Mouse (Mus musculus): ENCODE data around the gene Gtf3a. TPM values are rescaled to one million over a fixed set of nuclear protein-coding genes. Genes with fewer than 3 reads are reported as not detected.
A peak's percentile ranks its signal among the peaks of the same experiment; 100 is the strongest.

The Gtf3a gene
- 10 to 100 TPM; 25.3 to 26.0 TPM for total RNA-seq (2021)
- long read RNA-seq, experiment 1, transcript Gtf3a-204 (9 exons, 1,298 nt) = major isoform, 11 of 21 reads
- long read RNA-seq, experiment 1, partial matches to known transcripts = 4 of 21 reads
- long read RNA-seq, experiment 1, other reads (novel, unspliced or antisense) = 5 of 21 reads
- long read RNA-seq, experiment 2, transcript Gtf3a-204 (9 exons, 1,298 nt) = major isoform, 12 of 21 reads
- long read RNA-seq, experiment 2, partial matches to known transcripts = 3 of 21 reads
- long read RNA-seq, experiment 2, other reads (novel, unspliced or antisense) = 3 of 21 reads

- Histone ChIP-seq H3K27ac (peak within 1 kb of the TSS; percentile 88), H3K4me3 (peak within 1 kb of the TSS; percentile 75)
- no peak for TF ChIP-seq CTCF (IDR thresholded peaks at IDR 0.05)
- intact Hi-C loops (cut with DNase I) = loop anchor here (1.0 kb wide), 1 partner anchor 11 kb away; no protein-coding TSS in a partner anchor
- DNase-seq (ENCODE audit: extremely low spot score in 1 of 2, low spot score in 2 of 2) = peak; percentile 68 to 75
Measured at GRCm38 (mm10) chr5:146948508-146949088, at the start of gene Gtf3a. TSS of gene Gtf3a (plus strand) at chr5:146948657.

GRCm38 (mm10) chr5:146900331-146900730, 48.1 kb upstream of the Gtf3a start:
- intact Hi-C loops (cut with DNase I) = no loop called here
- Histone ChIP-seq H3K27ac (no peak overlapping the region), H3K4me3 (no peak overlapping the region)
- TF ChIP-seq CTCF (IDR thresholded peaks at IDR 0.05) = no peak
- DNase-seq (ENCODE audit: extremely low spot score in 1 of 2, low spot score in 2 of 2) = no peak

GRCm38 (mm10) chr5:146901501-146901900, 47.0 kb upstream of the Gtf3a start:
- intact Hi-C loops (cut with DNase I) = no loop called here
- DNase-seq (ENCODE audit: extremely low spot score in 1 of 2, low spot score in 2 of 2) = no peak
- no peak for TF ChIP-seq CTCF (IDR thresholded peaks at IDR 0.05)

GRCm38 (mm10) chr5:146904404-146904803, 44.1 kb upstream of the Gtf3a start:
- Histone ChIP-seq H3K27ac (no peak overlapping the region), H3K4me3 (no peak overlapping the region)
- peak; percentile 78 for TF ChIP-seq CTCF (IDR thresholded peaks at IDR 0.05)
- intact Hi-C loops (cut with DNase I) = loop anchor here (1.0 kb wide), 3 partner anchors 59 to 229 kb away; partner anchors contain the start of gene Rasl11a
- peak; percentile 75 to 77 for DNase-seq (ENCODE audit: extremely low spot score in 1 of 2, low spot score in 2 of 2)

More at GRCm38 (mm10) chr5:146901501-146901900, 47.0 kb upstream of the Gtf3a start:
- H3K27ac ChIP-seq = no peak overlapping the region
- no peak overlapping the region for H3K4me3 ChIP-seq

- Histone ChIP-seq H3K27ac (no peak overlapping the region), H3K4me3 (no peak overlapping the region)
- peak; percentile 77 for TF ChIP-seq CTCF (IDR thresholded peaks at IDR 0.05)
- peak; percentile 61 to 79 for DNase-seq (ENCODE audit: extremely low spot score in 1 of 2, low spot score in 2 of 2)
- intact Hi-C loops (cut with DNase I) = loop anchor here (2.0 kb wide), 1 partner anchor 413 kb away; no protein-coding TSS in a partner anchor
Measured at GRCm38 (mm10) chr5:146905486-146906172, 42.8 kb upstream of the Gtf3a start.

GRCm38 (mm10) chr5:146907533-146907932, 40.9 kb upstream of the Gtf3a start:
- Histone ChIP-seq H3K4me3 (no peak overlapping the region), H3K27ac (no peak overlapping the region)
- DNase-seq (ENCODE audit: extremely low spot score in 1 of 2, low spot score in 2 of 2) = no peak
- intact Hi-C loops (cut with DNase I) = loop anchor here (2.0 kb wide), 1 partner anchor 411 kb away; no protein-coding TSS in a partner anchor
- no peak for TF ChIP-seq CTCF (IDR thresholded peaks at IDR 0.05)

- intact Hi-C loops (cut with DNase I) = no loop called here
- Histone ChIP-seq H3K4me3 (no peak overlapping the region), H3K27ac (no peak overlapping the region)
- TF ChIP-seq CTCF (IDR thresholded peaks at IDR 0.05) = peak; percentile 26
- DNase-seq (ENCODE audit: extremely low spot score in 1 of 2, low spot score in 2 of 2) = no peak
Measured at GRCm38 (mm10) chr5:146908629-146909028, 39.8 kb upstream of the Gtf3a start.

DNA sequence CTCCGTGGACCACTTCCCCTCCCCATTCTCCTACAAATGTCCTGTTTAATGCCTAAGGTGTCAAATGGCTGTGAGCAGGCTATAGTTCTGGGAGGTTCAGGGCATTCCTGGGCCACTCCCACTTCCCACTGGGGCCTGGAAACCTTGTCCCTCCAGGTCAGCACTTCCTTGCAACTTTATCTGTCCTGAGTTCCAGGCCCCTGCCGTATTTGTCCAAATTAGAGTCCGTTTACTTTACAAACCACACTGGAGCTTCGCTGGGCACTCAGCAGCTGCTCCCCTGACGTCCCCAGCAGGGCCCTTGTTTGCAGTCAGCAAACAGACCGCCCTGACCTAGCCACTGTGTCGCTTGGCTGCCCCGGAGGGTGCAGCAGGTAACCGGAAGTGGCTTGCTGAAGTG, 36.3 kb upstream of the Gtf3a start:
- no peak for TF ChIP-seq CTCF (IDR thresholded peaks at IDR 0.05)
- Histone ChIP-seq H3K4me3 (no peak overlapping the region), H3K27ac (no peak overlapping the region)
- intact Hi-C loops (cut with DNase I) = loop anchor here (10.0 kb wide), 1 partner anchor 933 kb away; no protein-coding TSS in a partner anchor
- no peak for DNase-seq (ENCODE audit: extremely low spot score in 1 of 2, low spot score in 2 of 2)

GRCm38 (mm10) chr5:146913355-146913754, 35.1 kb upstream of the Gtf3a start:
- DNase-seq (ENCODE audit: extremely low spot score in 1 of 2, low spot score in 2 of 2) = no peak
- intact Hi-C loops (cut with DNase I) = loop anchor here (10.0 kb wide), 1 partner anchor 931 kb away; no protein-coding TSS in a partner anchor
- Histone ChIP-seq H3K4me3 (no peak overlapping the region), H3K27ac (no peak overlapping the region)
- no peak for TF ChIP-seq CTCF (IDR thresholded peaks at IDR 0.05)

DNA sequence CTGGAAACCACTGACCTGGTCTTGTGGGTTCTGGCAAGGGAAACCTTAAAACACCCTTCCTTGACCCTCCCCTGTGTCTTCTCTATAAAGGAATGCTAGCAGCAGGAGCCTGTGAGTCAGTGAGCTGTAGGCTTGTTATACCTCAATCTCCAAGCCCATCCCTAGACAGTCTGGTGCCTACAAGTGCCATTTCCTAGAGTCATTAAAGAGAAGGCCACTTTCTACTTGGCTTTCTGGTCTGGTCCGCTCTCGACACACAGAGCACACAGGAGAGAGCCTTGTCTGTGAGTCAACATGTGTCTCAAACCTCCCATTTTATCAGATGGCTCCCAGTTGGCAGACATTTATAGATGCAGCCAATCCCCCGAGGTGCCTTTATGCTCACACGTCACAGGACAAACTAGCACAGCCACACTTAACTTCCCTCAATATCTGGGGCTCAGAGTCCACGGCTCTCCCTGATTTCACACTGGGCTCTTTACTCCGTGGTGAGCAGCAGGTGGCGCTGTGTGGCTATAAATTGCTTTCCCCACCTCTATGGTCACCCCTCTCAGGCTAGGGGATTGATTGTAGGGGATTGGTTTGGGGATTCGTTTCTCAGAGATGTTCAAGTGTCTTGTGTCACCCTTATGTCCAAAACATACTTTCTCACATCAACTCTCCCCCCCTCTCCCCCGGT, 34.2 kb upstream of the Gtf3a start:
- intact Hi-C loops (cut with DNase I) = loop anchor here (2.0 to 10.0 kb wide), 3 partner anchors 313 to 931 kb away; no protein-coding TSS in a partner anchor
- peak; percentile 52 to 63 for DNase-seq (ENCODE audit: extremely low spot score in 1 of 2, low spot score in 2 of 2)
- Histone ChIP-seq H3K4me3 (no peak overlapping the region), H3K27ac (no peak overlapping the region)
- peak; percentile 76 for TF ChIP-seq CTCF (IDR thresholded peaks at IDR 0.05)

DNA sequence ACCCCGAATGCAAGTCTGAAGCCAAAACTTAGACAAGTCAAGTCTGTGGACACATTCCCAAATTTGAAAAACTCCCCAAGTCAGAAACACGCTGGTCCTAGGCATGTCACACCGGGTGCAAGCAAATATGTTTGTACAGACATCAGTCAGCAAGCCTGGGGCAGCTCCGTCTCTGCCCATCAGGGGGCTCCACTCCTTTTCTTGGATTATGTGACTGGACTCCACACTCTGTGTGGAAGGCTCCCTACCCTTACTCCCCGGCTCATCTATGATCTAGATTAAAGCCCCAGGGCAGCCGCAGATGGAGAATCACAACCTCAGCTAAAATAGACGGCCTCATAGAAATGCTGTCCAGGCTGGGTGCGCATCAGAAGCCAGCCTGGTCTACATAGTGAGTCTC, 32.2 kb upstream of the Gtf3a start:
- no peak overlapping the region for H3K4me3 ChIP-seq
- intact Hi-C loops (cut with DNase I) = loop anchor here (10.0 kb wide), 1 partner anchor 929 kb away; no protein-coding TSS in a partner anchor

More for the DNA sequence above, 32.2 kb upstream of the Gtf3a start:
- DNase-seq (ENCODE audit: extremely low spot score in 1 of 2, low spot score in 2 of 2) = no peak
- no peak overlapping the region for H3K27ac ChIP-seq
- TF ChIP-seq CTCF (IDR thresholded peaks at IDR 0.05) = peak; percentile 43
